35 mouse cellular contexts compared by ENCODE assay signal in the genomic region with DNA sequence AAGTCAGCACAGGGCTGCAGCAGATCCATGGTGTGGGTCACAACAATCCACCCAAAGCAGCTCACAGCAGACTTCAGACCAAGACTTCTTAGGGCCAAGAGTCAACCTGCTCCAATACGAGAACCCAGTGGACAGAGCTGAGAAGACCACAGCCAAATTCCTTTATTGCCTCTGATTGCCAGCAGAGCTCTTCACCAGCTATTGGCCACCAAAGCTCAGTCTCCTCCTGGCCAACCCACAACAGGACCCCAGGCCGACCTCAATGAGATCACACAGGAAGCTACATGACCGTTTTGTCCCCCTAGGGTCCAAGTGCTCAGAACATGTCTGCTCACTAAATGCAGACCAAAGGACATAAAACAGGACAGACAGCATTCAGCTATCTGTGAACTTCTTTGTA. TPM values are rescaled to one million over a fixed set of nuclear protein-coding genes. Genes with fewer than 3 reads are reported as not detected.
"Had no signal": no experiment of that assay in that cellular context is flagged by ENCODE, and none has a peak within 500 bp of the region (broad histone marks: within the 10 kb centered on the region; RNA-seq: fewer than 3 reads in every experiment).

No protein-coding gene starts in this region.

- DNase-seq: gastrocnemius, postnatal 14 days; gastrocnemius, postnatal 36 days; heart, adult 18-20 months; heart, postnatal 14 days; heart, postnatal 36 days; kidney, adult 11 months; kidney, adult 2 months; kidney, adult 9 months; kidney, postnatal 14 days; kidney, postnatal 36 days; layer of hippocampus, adult 9-11 months; layer of hippocampus, postnatal 36 days; left cerebral cortex, postnatal 4 days had no signal

- H3K4me1 ChIP-seq: kidney, embryonic 15.5 days; limb, embryonic 13.5 days; liver, embryonic 12.5 days had no signal

- H3K27me3 ChIP-seq: heart, embryonic 15.5 days; hindbrain, embryonic 12.5 days; hindbrain, embryonic 15.5 days; limb, embryonic 13.5 days had no signal

- H3K36me3 ChIP-seq: heart, embryonic 13.5 days; heart, embryonic 15.5 days; hindbrain, embryonic 12.5 days; hindbrain, embryonic 15.5 days; kidney, embryonic 15.5 days; limb, embryonic 13.5 days; limb, embryonic 15.5 days; liver, embryonic 12.5 days had no signal

- H3K9ac ChIP-seq: heart, embryonic 13.5 days; heart, embryonic 15.5 days; hindbrain, embryonic 12.5 days; hindbrain, embryonic 15.5 days; kidney, embryonic 15.5 days; limb, embryonic 13.5 days; limb, embryonic 15.5 days; liver, embryonic 12.5 days; liver, embryonic 14.5 days had no signal

- H3K9me3 ChIP-seq: heart, embryonic 13.5 days; heart, embryonic 15.5 days; hindbrain, embryonic 12.5 days; hindbrain, embryonic 15.5 days; kidney, embryonic 15.5 days; limb, embryonic 13.5 days; limb, embryonic 15.5 days; liver, embryonic 12.5 days had no signal

- H3K4me2 ChIP-seq: heart, embryonic 11.5 days; heart, embryonic 13.5 days; heart, embryonic 15.5 days; hindbrain, embryonic 12.5 days; hindbrain, embryonic 15.5 days; kidney, embryonic 15.5 days; limb, embryonic 13.5 days; limb, embryonic 15.5 days; liver, embryonic 12.5 days had no signal

- H3K27ac ChIP-seq: heart, embryonic 13.5 days; heart, embryonic 15.5 days; hindbrain, embryonic 12.5 days; hindbrain, embryonic 15.5 days; hindbrain, postnatal 0 days; kidney, embryonic 15.5 days; kidney, postnatal 0 days; limb, embryonic 13.5 days; limb, embryonic 15.5 days; liver, embryonic 12.5 days; liver, embryonic 14.5 days had no signal

- H3K4me3 ChIP-seq: heart, embryonic 13.5 days; heart, embryonic 15.5 days; hindbrain, embryonic 12.5 days; hindbrain, embryonic 15.5 days; kidney, embryonic 15.5 days; limb, embryonic 13.5 days; limb, embryonic 15.5 days; liver, embryonic 12.5 days had no signal

- ATAC-seq: hindbrain, postnatal 0 days; intestine, embryonic 16.5 days; liver, embryonic 12.5 days had no signal

RNA-seq across cellular contexts. Expression of gene Allc, which starts 15.8 kb away (rescaled TPM):
- total RNA-seq: gastrocnemius, adult 18-20 months; gastrocnemius, adult 8-10 months; gastrocnemius, postnatal 14 days; gastrocnemius, postnatal 36 days; heart, adult 18-20 months; heart, postnatal 14 days; heart, postnatal 36 days; hematopoietic stem cell, adult 5-6 weeks; hindbrain, postnatal 0 days; liver, adult 2 months had no signal
- polyA plus RNA-seq: heart, embryonic 11.5 days; heart, embryonic 13.5 days; heart, embryonic 15.5 days; heart, postnatal 0 days; hindbrain, embryonic 12.5 days; hindbrain, embryonic 15.5 days; intestine, embryonic 14.5 days; intestine, embryonic 16.5 days; kidney, embryonic 15.5 days; kidney, postnatal 0 days; large intestine, adult 2 months; limb, embryonic 11.5 days; limb, embryonic 13.5 days; limb, embryonic 15.5 days; liver, adult 2 months; liver, embryonic 12.5 days; liver, embryonic 14.5 days had no signal

RNA-seq across cellular contexts. Expression of gene Colec11, which starts 25.1 kb away (rescaled TPM):
- total RNA-seq: hematopoietic stem cell, adult 5-6 weeks had no signal

RNA-seq across cellular contexts. Expression of gene Dcdc2c, which starts 45.9 kb away (rescaled TPM):
- total RNA-seq: gastrocnemius, adult 18-20 months; gastrocnemius, adult 8-10 months; gastrocnemius, postnatal 36 days; heart, adult 18-20 months; heart, postnatal 36 days; hematopoietic stem cell, adult 5-6 weeks; hindbrain, postnatal 0 days; liver, adult 2 months had no signal
- polyA plus RNA-seq: gonadal fat pad, adult 2 months; heart, embryonic 13.5 days; heart, embryonic 15.5 days; heart, postnatal 0 days; hindbrain, embryonic 15.5 days; hindbrain, postnatal 0 days; intestine, embryonic 16.5 days; kidney, adult 2 months; kidney, embryonic 15.5 days; kidney, postnatal 0 days; large intestine, adult 2 months; limb, embryonic 11.5 days; liver, adult 2 months; liver, embryonic 12.5 days; liver, embryonic 14.5 days had no signal
